Mouse (Mus musculus): ENCODE data around the gene Prl8a8.

Gene Prl8a8

GRCm38 (mm10) chr13:27513117-27513516, at the start of gene Prl8a8:
TSS of gene Prl8a8 (minus strand) at chr13:27513217.
- WGBS: 96% methylated on average over 4 of the region's 4 CpGs

- 76% methylated on average over 4 of the region's 4 CpGs for WGBS
Measured at GRCm38 (mm10) chr13:27523156-27523555, 10.1 kb upstream of the Prl8a8 start.

- 96% methylated on average over 1 of the region's 1 CpGs for WGBS
Measured at GRCm38 (mm10) chr13:27507645-27508044, 5.4 kb downstream of the Prl8a8 start.
